Mouse (Mus musculus): ENCODE data around the gene Rnaseh2a.

- TF ChIP-seq CTCF (IDR thresholded peaks at IDR 0.05; ENCODE audit: low read depth) (no peak), EP300 (optimal IDR thresholded peaks at IDR 0.05) (no peak)
Observed at GRCm38 (mm10) chr8:84980622-84981358, 11.2 kb upstream of the Rnaseh2a start.
